Mouse (Mus musculus): ENCODE measurements around the gene Atp6v0a1. TPM values are rescaled to one million over a fixed set of nuclear protein-coding genes. Genes with fewer than 3 reads are reported as not detected.

Atp6v0a1 gene
- total and polyA plus RNA-seq, 3 experiments = 14.1 to 63.4 (median 36.1) TPM

DNA sequence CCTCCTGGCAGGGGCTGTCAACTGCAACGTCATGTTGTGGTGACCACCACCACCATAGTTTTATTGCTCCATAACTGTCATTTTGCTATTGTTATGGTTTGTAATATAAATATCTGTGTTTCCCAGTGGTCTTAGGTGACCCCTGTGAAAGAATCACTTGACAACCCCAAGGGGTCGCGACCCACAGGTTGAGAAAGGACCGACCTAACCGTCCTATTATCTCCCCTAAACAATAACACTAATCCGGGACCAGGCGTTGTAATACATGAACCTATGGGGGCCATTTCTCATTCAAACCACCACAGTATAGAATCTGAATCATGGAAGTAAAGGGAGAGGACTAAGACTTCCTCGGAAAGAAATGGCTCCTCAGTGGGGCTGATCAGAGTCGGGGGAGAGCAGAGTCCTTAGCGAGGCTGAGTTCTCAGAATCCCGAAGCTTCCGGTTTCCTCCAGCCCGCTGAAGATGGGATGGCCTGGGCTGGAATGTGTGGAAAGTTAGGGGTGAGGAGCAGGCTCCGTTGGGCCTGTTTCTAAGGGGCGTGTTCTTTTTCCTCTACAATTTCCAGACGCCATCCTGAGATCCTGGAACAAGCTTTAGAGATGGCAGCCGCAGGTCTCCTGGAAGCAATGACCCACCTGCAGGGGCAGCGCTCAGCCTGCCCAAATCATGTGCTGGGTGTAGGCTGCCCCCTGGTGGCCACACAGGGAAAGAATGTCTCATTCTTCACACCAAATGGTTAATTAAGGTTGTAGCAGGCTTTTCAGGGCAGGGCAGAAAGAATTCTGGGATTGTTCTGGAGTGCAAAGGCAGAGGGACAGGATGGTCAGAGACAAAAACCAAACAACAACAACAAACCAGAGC is 57.5 kb downstream of the Atp6v0a1 start:
- peaks cover 18 to 32% of the 10 kb centered on the region in 2 experiments for H3K36me3 ChIP-seq (replicated peaks in 1 of 2; ENCODE audit: control insufficient read depth in 1 of 2, insufficient read depth in 1 of 2, low read length in 1 of 2)
- no peak overlapping the region for H3K4me3 ChIP-seq (replicated peaks in 1 of 3; ENCODE audit: low read depth in 2 of 3, low read length in 2 of 3, poor library complexity in 1 of 3)
- in situ Hi-C loops (cut with MboI; ENCODE audit: low pct_ligation_motif_present, low pct_unique_long_range_greater_than_20kb, low sequenced_read_pairs) (no loop called here), dilution Hi-C loops (cut with MboI; ENCODE audit: extremely low pct_ligation_motif_present, extremely low pct_unique_long_range_greater_than_20kb, low sequenced_read_pairs) (no loop called here)
- no peak overlapping the region for H3K27ac ChIP-seq (ENCODE audit: insufficient read depth, low read depth)
- peak; percentile 79 for DNase-seq (ENCODE audit: extremely low read depth)
- no peak overlapping the region for H3K4me2 ChIP-seq (ENCODE audit: insufficient read depth, low read depth, poor library complexity, severe bottlenecking)
- no peak overlapping the region for H3K9ac ChIP-seq (ENCODE audit: insufficient read depth, low read depth)
- peaks cover 2% of the 10 kb centered on the region for H3K27me3 ChIP-seq (replicated peaks)
- H3K4me1 ChIP-seq (ENCODE audit: control insufficient read depth in 1 of 2, insufficient read depth in 2 of 2) = peaks cover 8 to 28% of the 10 kb centered on the region in 2 experiments
- H3K9me3 ChIP-seq (replicated peaks; ENCODE audit: low read length) = no peaks in the 10 kb centered on the region
- TF ChIP-seq POLR2AphosphoS2 (IDR thresholded peaks at IDR 0.05; ENCODE audit: low read depth, low read length) = no peak
- TF ChIP-seq JUND (conservative IDR thresholded peaks at IDR 0.05; ENCODE audit: low read depth, low read length) = no peak
- TF ChIP-seq MEF2A (IDR thresholded peaks at IDR 0.05; ENCODE audit: borderline replicate concordance, low read depth, low read length) = peak; percentile 61; the same call in 1 of the 2 replicates
- TF ChIP-seq SIN3A (IDR thresholded peaks at IDR 0.05; ENCODE audit: low read length) = peak; percentile 88
- no peak for TF ChIP-seq USF1 (IDR thresholded peaks at IDR 0.05; ENCODE audit: low read depth, low read length)
- TF ChIP-seq USF2 (conservative IDR thresholded peaks at IDR 0.05; ENCODE audit: low read depth, low read length) = no peak; the same call in 1 of the 2 replicates
- peak; percentile 90 to 99 for TF ChIP-seq CTCF (conservative IDR thresholded peaks at IDR 0.05 in 1 of 2, IDR thresholded peaks at IDR 0.05 in 1 of 2; ENCODE audit: low read depth in 2 of 2, low read length in 2 of 2)
- no peak for TF ChIP-seq EP300 (IDR thresholded peaks at IDR 0.05; ENCODE audit: low read length)
- no peak for TF ChIP-seq KAT2A (IDR thresholded peaks at IDR 0.05; ENCODE audit: insufficient replicate concordance, low read length)
- no peak for TF ChIP-seq MAFK (IDR thresholded peaks at IDR 0.05; ENCODE audit: insufficient replicate concordance, low read length)
- 0 out of 2 replicates have a peak, but pooled peaks have one; percentile 36 for TF ChIP-seq MXI1 (IDR thresholded peaks at IDR 0.05; ENCODE audit: low read depth, low read length)
- peak; percentile 73 for TF ChIP-seq BHLHE40 (IDR thresholded peaks at IDR 0.05; ENCODE audit: low read depth, low read length)
- TF ChIP-seq RCOR1 (conservative IDR thresholded peaks at IDR 0.05; ENCODE audit: low read depth, low read length) = peak; percentile 83; the same call in 1 of the 2 replicates
- TF ChIP-seq ETS1 (conservative IDR thresholded peaks at IDR 0.05; ENCODE audit: low read depth, low read length) = no peak
- TF ChIP-seq IRF4 (IDR thresholded peaks at IDR 0.05; ENCODE audit: low read depth, low read length) = peak; percentile 63; the same call in 1 of the 2 replicates
- TF ChIP-seq CHD1 (IDR thresholded peaks at IDR 0.05; ENCODE audit: low read depth, low read length) = no peak
- no peak for TF ChIP-seq ZKSCAN1 (IDR thresholded peaks at IDR 0.05; ENCODE audit: borderline replicate concordance, low read depth, low read length)
- no peak for TF ChIP-seq PAX5 (IDR thresholded peaks at IDR 0.05; ENCODE audit: low read length)
- no peak for TF ChIP-seq CHD2 (IDR thresholded peaks at IDR 0.05; ENCODE audit: low read length)
- no peak for TF ChIP-seq E2F4 (IDR thresholded peaks at IDR 0.05; ENCODE audit: insufficient replicate concordance, low read depth, low read length)
- TF ChIP-seq ZC3H11A (IDR thresholded peaks at IDR 0.05; ENCODE audit: low read depth, low read length) = peak; percentile 94
- TF ChIP-seq GABPA (IDR thresholded peaks at IDR 0.05; ENCODE audit: insufficient replicate concordance, low read depth, low read length) = no peak
- TF ChIP-seq ZNF384 (IDR thresholded peaks at IDR 0.05; ENCODE audit: low read depth, low read length) = peak; percentile 36; the same call in 1 of the 2 replicates
- peak; percentile 71; the same call in 1 of the 2 replicates for TF ChIP-seq MAZ (IDR thresholded peaks at IDR 0.05; ENCODE audit: low read depth, low read length)
- TF ChIP-seq TCF12 (IDR thresholded peaks at IDR 0.05; ENCODE audit: low read depth, low read length) = peak; percentile 77
- peak; percentile 99 for TF ChIP-seq SMC3 (IDR thresholded peaks at IDR 0.05; ENCODE audit: low read depth, low read length)
- peak; percentile 50 for TF ChIP-seq NRF1 (IDR thresholded peaks at IDR 0.05; ENCODE audit: low read depth, low read length)
- no peak for TF ChIP-seq TBP (conservative IDR thresholded peaks at IDR 0.05; ENCODE audit: low read depth, low read length)
- TF ChIP-seq HCFC1 (IDR thresholded peaks at IDR 0.05; ENCODE audit: low read depth, low read length) = peak; percentile 57
- TF ChIP-seq MAX (IDR thresholded peaks at IDR 0.05; ENCODE audit: low read length) = peak; percentile 86
- peak; percentile 46; the same call in 1 of the 2 replicates for TF ChIP-seq ELF1 (IDR thresholded peaks at IDR 0.05; ENCODE audit: low read depth, low read length)
- peak; percentile 89 for TF ChIP-seq MYC (IDR thresholded peaks at IDR 0.05; ENCODE audit: low read depth, low read length)
- TF ChIP-seq POLR2A (IDR thresholded peaks at IDR 0.05; ENCODE audit: low read depth, low read length) = no peak
- peak; percentile 77; the same call in 1 of the 2 replicates for TF ChIP-seq NELFE (IDR thresholded peaks at IDR 0.05; ENCODE audit: low read depth, low read length)
- TF ChIP-seq RAD21 (IDR thresholded peaks at IDR 0.05; ENCODE audit: low read depth, low read length) = peak; percentile 100
- no peak for TF ChIP-seq JUN (IDR thresholded peaks at IDR 0.05; ENCODE audit: insufficient read depth, low read depth, low read length)
- H3K79me2 ChIP-seq (replicated peaks; ENCODE audit: control insufficient read depth, extremely low read depth, insufficient read depth, poor library complexity, severe bottlenecking) = no peaks in the 10 kb centered on the region

Measured in CH12.LX (cell line).